Mouse (Mus musculus) left cerebral cortex, postnatal 36 days (tissue): ENCODE results near the gene Lcp2. TPM values are rescaled to one million over a fixed set of nuclear protein-coding genes. Genes with fewer than 3 reads are reported as not detected.

Source experiments
- DNase-seq, 2 experiments: peaks; one replicate each; pipeline ENCODE4 v3.0.0; 2021 to 2022; ENCODE audit warnings: low spot score in 2 of 2, mixed read lengths in 1 of 2
- intact Hi-C: fragments of 180-260 bp; cut with DNase I; formaldehyde crosslinking; loops from one replicate; pipeline ENCODE4 v1.15.1; 2025
- total RNA-seq, 2 experiments: library from RNA; stranded (reverse); gene quantifications; 2 replicates each; pipeline ENCODE4 v1.2.3; 2021

Lcp2 gene
- total RNA-seq, 2 experiments from 2014 or later = 2.4 to 3.5 TPM

DNA sequence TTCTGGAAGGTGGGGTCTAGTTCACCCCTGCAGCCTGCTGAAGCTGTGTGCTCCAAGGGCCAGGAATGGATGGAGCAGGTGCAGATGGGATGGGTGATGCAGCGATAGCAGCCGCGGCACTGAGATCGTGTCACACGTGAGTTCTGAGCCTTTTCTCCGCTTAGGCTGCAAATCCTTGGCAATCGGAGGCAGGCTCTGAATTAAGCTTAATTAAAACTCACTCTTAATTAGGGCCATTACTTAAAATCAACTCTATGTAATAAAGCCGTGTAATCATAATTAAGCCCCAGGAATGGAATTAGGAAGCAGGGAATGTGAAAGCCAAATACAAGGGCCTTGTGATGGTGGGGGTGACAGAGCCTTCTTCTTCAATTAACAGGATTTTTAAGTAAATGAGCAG lies 92.6 kb downstream of the Lcp2 start:
- intact Hi-C loops = no loop called here
- DNase-seq = no peak

Other genes with a start within 250 kb of the Lcp2 start
- gene Kcnmb1, start 83.9 kb upstream of the Lcp2 start, total RNA-seq = under 1 TPM; 0.32 to 0.43 TPM
- 10 to 100 TPM; 28.4 to 31.4 TPM for gene Kcnip1, start 53.8 kb upstream of the Lcp2 start, total RNA-seq
- gene 4930469K13Rik, start 51.6 kb downstream of the Lcp2 start, total RNA-seq = not detected
- gene Foxi1, start 161.2 kb downstream of the Lcp2 start, total RNA-seq = under 1 TPM in 1 of 2 experiments, not detected in 1; 0.12 TPM